Mouse (Mus musculus) layer of hippocampus, adult 2 months (tissue): ENCODE measurements at regions not wholly inside any gene's neighbourhood (a gene's known extent, or its start where the extent isn't known, plus 50 kb on each side); places are given as distances from the start of the nearest gene placed in this dataset.
A peak's percentile ranks its signal among the peaks of the same experiment; 100 is the strongest.

ENCODE experiments used
- DNase-seq, 2 experiments: peaks; one replicate each; pipeline ENCODE4 v3.0.0; 2022; ENCODE audit warnings: low spot score in 2 of 2
- H3K27ac ChIP-seq: fragments of 200-600 bp; 2 replicates; pipeline ENCODE4 v1.8.1; 2022
- H3K4me3 ChIP-seq: fragments of 200-600 bp; 2 replicates; pipeline ENCODE4 v1.8.1; 2022; ENCODE audit warnings: mild to moderate bottlenecking
- CTCF ChIP-seq: fragments of 200-600 bp; conservative IDR thresholded peaks from 2 replicates; pipeline ENCODE4 v1.8.1; 2022; ENCODE audit warnings: antibody characterized with exemption, mild to moderate bottlenecking, moderate library complexity

GRCm38 (mm10) chr8:102575523-102575922, 209.9 kb downstream of the Cdh11 start:
- TF ChIP-seq CTCF = no peak
- H3K4me3 ChIP-seq = no peak overlapping the region

GRCm38 (mm10) chr8:102567779-102568178, 217.7 kb downstream of the Cdh11 start:
- no peak for DNase-seq
- no peak for TF ChIP-seq CTCF
- Histone ChIP-seq H3K4me3 (no peak overlapping the region), H3K27ac (no peak overlapping the region)

More at GRCm38 (mm10) chr8:102575523-102575922, 209.9 kb downstream of the Cdh11 start:
- DNase-seq = no peak
- no peak overlapping the region for H3K27ac ChIP-seq

GRCm38 (mm10) chr8:102554213-102554612, 231.2 kb downstream of the Cdh11 start:
- peak overlapping the region; percentile 10; the same call in 1 of the 2 replicates for H3K27ac ChIP-seq
- no peak overlapping the region for H3K4me3 ChIP-seq
- DNase-seq = no peak
- TF ChIP-seq CTCF = no peak

GRCm38 (mm10) chr8:102553348-102553935, 232.0 kb downstream of the Cdh11 start:
- no peak for TF ChIP-seq CTCF
- DNase-seq = peak; percentile 35 to 36
- peak overlapping the region; percentile 48; the same call in 1 of the 2 replicates for H3K27ac ChIP-seq
- H3K4me3 ChIP-seq = no peak overlapping the region

GRCm38 (mm10) chr8:102538886-102539285, 246.6 kb downstream of the Cdh11 start:
- H3K27ac ChIP-seq = no peak overlapping the region
- H3K4me3 ChIP-seq = no peak overlapping the region
- TF ChIP-seq CTCF = no peak
- DNase-seq = no peak

GRCm38 (mm10) chr8:102538068-102538467, 247.4 kb downstream of the Cdh11 start:
- no peak overlapping the region for H3K27ac ChIP-seq
- no peak overlapping the region for H3K4me3 ChIP-seq
- no peak for TF ChIP-seq CTCF
- DNase-seq = no peak

GRCm38 (mm10) chr8:102518446-102518845, 267.0 kb downstream of the Cdh11 start:
- Histone ChIP-seq H3K27ac (no peak overlapping the region), H3K4me3 (no peak overlapping the region)
- TF ChIP-seq CTCF = no peak
- DNase-seq = no peak

GRCm38 (mm10) chr8:102515748-102516147, 269.7 kb downstream of the Cdh11 start:
- peak in 1 of 2 experiments; percentile 13 for DNase-seq
- Histone ChIP-seq H3K27ac (no peak overlapping the region), H3K4me3 (no peak overlapping the region)
- TF ChIP-seq CTCF = peak; percentile 68

GRCm38 (mm10) chr8:102514805-102515424, 270.5 kb downstream of the Cdh11 start:
- Histone ChIP-seq H3K4me3 (no peak overlapping the region), H3K27ac (no peak overlapping the region)
- no peak for TF ChIP-seq CTCF
- no peak for DNase-seq

GRCm38 (mm10) chr8:102500751-102501150, 284.7 kb downstream of the Cdh11 start:
- no peak for DNase-seq
- TF ChIP-seq CTCF = no peak
- Histone ChIP-seq H3K27ac (no peak overlapping the region), H3K4me3 (no peak overlapping the region)

- TF ChIP-seq CTCF = no peak
- H3K27ac ChIP-seq = no peak overlapping the region
- no peak for DNase-seq
- no peak overlapping the region for H3K4me3 ChIP-seq
Measured at GRCm38 (mm10) chr8:102500202-102500601, 285.2 kb downstream of the Cdh11 start.

GRCm38 (mm10) chr8:102499091-102499490, 286.4 kb downstream of the Cdh11 start:
- H3K4me3 ChIP-seq = no peak overlapping the region
- no peak for TF ChIP-seq CTCF
- no peak for DNase-seq
- H3K27ac ChIP-seq = no peak overlapping the region

GRCm38 (mm10) chr8:102497160-102497559, 288.3 kb downstream of the Cdh11 start:
- no peak overlapping the region for H3K27ac ChIP-seq
- TF ChIP-seq CTCF = no peak
- no peak overlapping the region for H3K4me3 ChIP-seq
- no peak for DNase-seq

GRCm38 (mm10) chr8:102496698-102497097, 288.7 kb downstream of the Cdh11 start:
- H3K4me3 ChIP-seq = no peak overlapping the region
- no peak for TF ChIP-seq CTCF
- no peak for DNase-seq
- H3K27ac ChIP-seq = no peak overlapping the region

- TF ChIP-seq CTCF = no peak
- H3K4me3 ChIP-seq = no peak overlapping the region
- DNase-seq = no peak
- H3K27ac ChIP-seq = no peak overlapping the region
Measured at GRCm38 (mm10) chr8:102496021-102496420, 289.4 kb downstream of the Cdh11 start.
